Mouse (Mus musculus): ENCODE measurements around the gene Tmem104.

DNA sequence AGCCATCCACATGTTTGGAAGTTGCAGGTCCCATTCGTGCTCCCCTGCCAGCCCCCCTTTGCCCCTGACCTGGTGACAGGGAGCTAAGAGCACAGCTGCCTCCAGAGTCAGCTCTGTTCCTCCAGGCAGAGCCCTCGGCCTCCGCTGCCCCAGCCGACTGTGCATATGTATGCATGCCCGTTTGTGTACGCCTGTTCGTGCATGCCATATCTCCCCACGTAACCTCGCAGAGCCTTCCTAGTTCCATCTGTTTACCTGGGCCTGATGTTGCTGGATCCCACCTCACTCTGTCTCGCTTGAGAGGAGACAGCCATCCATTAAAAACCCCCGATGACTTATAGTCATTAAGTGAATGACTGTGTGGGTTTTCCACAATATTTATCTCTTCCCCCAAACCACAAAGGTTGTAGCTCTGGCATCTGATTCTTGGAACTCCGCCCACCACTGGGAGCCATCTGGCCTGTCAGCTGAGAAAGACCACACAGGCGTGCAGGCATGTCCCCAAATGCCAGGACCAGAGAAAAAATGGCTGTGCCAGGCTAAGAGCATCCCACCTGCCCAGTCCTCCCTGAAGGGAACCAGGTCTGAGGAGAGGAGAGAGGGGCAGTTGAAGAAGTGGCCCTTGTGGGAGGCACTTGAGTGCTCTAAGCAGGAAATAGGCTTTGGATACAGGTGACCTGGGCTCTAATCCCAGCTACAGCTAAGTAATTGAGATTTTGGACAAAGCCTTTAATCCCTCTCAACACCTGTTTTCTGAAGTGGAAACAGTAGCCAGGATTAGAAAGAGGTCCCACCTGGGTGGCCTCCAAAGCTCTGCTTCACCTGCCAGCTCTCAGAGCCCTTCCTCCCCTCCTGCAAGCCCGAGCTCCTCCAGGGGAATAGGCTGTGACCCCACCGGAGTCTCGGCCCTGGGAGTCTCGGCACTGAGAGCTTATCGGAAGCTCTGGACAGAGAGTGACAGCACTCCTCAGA, 30.4 kb downstream of the Tmem104 start:
- TF ChIP-seq CTCF (IDR thresholded peaks at IDR 0.05; ENCODE audit: extremely low read depth, insufficient read length, insufficient replicate concordance, low read depth, low read length) (no peak), POLR2A (IDR thresholded peaks at IDR 0.05; ENCODE audit: low read depth, low read length) (no peak)
